Mouse (Mus musculus): ENCODE data around the gene Maf. TPM values are rescaled to one million over a fixed set of nuclear protein-coding genes. Genes with fewer than 3 reads are reported as not detected.

The Maf gene
- 10 to 100 TPM in 1 of 2 experiments, 1 to 10 TPM in 1; 8.2 to 11.0 TPM for total RNA-seq (2021)
- long read RNA-seq, experiment 1, full-length matches to known transcripts: 6 of 6 reads
- long read RNA-seq, experiment 1, partial matches to known transcripts: 0 of 6 reads
- long read RNA-seq, experiment 1, other reads (novel, unspliced or antisense): 0 of 6 reads
- long read RNA-seq, experiment 2, full-length matches to known transcripts: 5 of 7 reads
- long read RNA-seq, experiment 2, partial matches to known transcripts: 0 of 7 reads
- long read RNA-seq, experiment 2, other reads (novel, unspliced or antisense): 2 of 7 reads

GRCm38 (mm10) chr8:115707731-115708590 is at the start of gene Maf:
Gene Maf (minus strand): TSS chr8:115707794.
- DNase-seq: peak; percentile 76 to 80
- intact Hi-C loops (cut with DNase I): loop anchor here (2.0 to 10.0 kb wide), 9 partner anchors 305 to 1256 kb away; no protein-coding TSS in a partner anchor

DNA sequence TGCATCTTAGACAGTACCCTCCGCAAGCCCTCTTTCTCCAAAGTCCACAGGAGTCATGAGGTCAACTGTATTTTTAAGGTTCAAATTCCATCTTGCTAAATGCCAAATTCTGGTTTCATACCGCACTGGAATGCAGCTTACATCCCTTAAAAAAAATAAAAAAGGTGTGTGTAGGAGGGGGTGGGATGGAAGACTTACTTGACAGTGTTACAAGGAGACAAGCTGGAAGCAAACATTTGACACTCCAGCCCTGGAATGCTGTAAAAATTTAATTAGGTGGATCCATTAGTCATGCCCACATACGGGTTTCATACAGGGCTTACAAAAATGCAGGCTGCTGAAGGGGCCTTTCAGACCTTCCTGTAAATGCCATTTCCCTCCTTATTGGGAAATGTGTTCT is 49.4 kb upstream of the Maf start:
- no peak for DNase-seq
- intact Hi-C loops (cut with DNase I): no loop called here

- peak in 1 of 2 experiments; percentile 7 for DNase-seq
- intact Hi-C loops (cut with DNase I): no loop called here
Measured at GRCm38 (mm10) chr8:115756027-115756426, 48.4 kb upstream of the Maf start.

DNA sequence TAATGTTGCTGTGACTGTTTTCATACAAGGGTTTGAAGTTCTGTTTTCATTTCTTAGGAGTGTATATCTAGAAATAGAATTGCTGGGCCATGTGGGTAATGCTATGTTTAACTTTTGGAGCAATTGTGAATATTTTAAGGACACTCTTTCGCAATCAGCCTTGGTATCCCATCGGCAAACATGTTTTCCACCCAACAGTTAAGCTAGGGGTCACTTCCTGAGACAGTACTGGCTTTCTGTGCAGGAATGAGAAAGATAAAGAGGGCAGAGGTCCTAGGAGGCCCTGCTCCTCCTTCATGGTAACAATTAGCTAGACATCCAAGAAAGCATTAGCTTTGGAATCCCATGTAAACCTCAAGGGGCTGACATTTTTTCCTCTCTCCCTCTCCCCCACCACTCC is 47.1 kb upstream of the Maf start:
- no peak for DNase-seq
- intact Hi-C loops (cut with DNase I): no loop called here

- DNase-seq: peak; percentile 3 to 19
- intact Hi-C loops (cut with DNase I): no loop called here
Measured at GRCm38 (mm10) chr8:115753801-115754200, 46.2 kb upstream of the Maf start.

DNA sequence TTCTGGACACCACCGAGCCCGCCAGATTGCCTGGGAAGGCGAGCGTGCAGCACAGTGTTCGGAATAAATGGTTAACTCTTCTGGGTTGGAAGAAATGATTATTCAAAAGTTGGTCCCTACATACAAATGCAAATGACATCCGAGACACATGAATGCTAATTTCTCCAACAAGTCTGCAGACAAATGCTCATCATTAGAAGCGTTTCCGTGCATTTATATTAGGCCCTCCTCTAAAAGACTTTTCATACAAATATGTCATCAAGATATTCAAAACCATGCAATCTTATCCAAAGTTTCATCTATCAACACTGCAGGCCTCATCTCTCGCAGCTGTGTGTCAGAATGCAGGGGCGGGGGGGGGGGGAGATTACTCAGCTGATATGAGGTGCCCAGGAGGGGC is 39.8 kb upstream of the Maf start:
- no peak for DNase-seq
- intact Hi-C loops (cut with DNase I): no loop called here

DNA sequence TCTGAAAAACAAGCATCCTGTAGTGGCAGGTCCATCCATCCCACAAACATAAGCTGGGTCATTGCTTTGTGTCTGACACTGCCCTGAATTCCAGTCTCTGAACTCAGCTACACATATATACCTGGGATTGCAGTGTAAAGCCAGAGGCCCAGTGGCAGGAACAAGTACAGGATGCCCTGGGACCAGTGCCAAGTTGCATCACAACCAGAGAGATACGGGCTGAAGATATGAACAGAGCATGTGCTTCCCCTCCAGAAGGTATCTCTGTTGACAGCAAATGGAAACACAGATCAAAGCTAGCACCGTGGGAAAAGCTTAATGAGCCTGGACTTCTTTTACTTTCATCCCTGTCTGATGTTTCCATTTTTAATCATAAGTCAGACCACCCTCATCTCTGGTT is 38.1 kb upstream of the Maf start:
- intact Hi-C loops (cut with DNase I): no loop called here
- no peak for DNase-seq

DNA sequence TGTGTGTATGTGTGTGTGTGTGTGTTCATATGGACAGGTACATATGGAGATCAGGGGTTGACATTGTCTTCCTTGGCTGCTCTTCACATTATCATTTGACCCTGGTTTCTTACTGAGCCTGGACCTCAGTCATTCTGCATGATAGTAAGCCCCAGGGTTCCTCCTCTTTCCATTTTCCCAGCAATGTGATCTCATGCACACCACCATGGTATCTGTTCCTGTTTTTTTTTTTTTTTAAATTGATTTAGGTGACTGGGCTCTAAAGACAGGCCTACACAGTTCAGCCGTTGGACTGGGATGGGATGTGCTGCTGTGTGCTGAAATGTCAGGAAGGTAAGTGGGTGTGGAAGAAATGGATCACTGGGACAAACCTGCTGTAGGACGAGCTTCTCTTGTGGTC is 35.8 kb upstream of the Maf start:
- DNase-seq: no peak
- intact Hi-C loops (cut with DNase I): no loop called here

DNA sequence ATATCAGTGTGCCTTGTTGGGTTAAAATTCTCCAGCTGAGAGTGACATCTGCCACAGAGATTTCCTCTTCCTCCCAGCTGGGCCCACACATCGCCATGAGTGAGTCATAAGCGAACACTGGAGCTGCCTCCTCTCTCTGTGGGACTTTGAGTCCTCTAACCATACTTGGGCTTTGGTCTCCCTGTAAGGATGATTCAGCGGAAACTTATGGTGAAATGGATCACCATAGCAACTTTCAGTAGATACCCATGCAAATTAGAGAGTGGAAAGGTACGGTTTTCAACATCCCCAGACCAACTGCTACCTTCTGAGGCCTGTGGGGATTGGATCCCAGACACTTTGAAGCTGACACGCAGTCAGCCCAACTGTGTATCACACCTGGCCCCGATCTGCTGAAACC is 35.1 kb upstream of the Maf start:
- intact Hi-C loops (cut with DNase I): no loop called here
- no peak for DNase-seq

- intact Hi-C loops (cut with DNase I): no loop called here
- DNase-seq: no peak
Measured at GRCm38 (mm10) chr8:115741964-115742363, 34.4 kb upstream of the Maf start.

DNA sequence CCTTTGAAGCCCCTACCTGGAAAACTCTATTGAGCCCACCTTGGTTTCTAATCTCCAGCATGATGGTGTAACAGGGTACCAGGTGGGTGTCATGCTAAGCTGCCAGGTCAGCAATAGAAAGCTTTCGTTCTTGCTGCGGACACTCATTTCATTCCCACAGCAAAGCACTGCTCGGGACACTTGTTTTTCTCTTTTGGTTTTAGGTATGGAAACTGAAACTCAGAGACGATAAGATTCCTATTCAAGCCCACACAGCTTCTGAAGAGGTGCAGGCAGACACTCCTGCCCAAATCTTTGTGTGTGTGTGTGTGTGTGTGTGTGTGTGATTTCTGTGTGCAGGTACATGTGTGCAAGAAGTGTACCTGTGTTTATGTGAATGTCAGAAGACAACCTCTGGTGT is 32.2 kb upstream of the Maf start:
- intact Hi-C loops (cut with DNase I): no loop called here
- no peak for DNase-seq

DNA sequence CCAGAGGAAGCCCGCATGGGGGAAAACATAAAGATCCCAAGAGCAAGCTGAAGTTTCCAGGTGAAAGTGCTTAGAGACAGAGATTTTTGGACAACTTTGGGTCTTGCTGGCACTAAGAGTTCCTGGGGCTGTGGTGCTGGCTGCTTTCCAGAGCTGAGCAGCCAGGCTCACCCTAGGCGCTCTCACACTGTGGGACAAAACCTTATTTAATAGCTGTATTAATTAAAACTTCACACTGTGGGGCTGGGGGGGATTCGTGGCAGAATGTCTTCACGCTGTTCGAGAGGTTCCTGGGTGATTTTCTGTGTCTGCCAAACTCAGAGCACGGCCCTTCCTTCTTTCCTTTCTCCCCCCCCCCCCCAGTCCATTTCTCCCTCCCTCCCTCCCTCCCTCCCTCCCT is 24.8 kb upstream of the Maf start:
- intact Hi-C loops (cut with DNase I): no loop called here
- DNase-seq: no peak

GRCm38 (mm10) chr8:115726807-115727206 is 19.2 kb upstream of the Maf start:
- no peak for DNase-seq
- intact Hi-C loops (cut with DNase I): no loop called here

DNA sequence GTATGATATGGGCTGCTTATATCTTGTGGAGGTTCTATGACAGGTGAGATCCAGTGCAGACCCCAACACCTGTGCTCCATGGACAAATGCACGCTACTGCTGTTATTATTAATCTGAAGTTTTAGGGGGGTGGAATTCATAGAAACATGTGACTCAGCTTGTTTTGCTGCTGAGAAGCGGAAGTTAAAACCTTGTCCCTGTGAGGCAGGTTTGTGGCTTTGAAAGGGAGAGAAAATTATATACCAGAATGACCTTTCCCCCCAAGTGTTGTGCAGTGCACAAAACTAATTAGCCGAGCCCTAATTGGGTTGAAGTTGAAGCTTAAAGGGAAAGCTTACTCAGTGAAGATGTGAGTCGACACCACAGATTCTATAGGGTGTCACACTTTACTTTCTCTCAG is 18.6 kb upstream of the Maf start:
- DNase-seq: no peak
- intact Hi-C loops (cut with DNase I): no loop called here

DNA sequence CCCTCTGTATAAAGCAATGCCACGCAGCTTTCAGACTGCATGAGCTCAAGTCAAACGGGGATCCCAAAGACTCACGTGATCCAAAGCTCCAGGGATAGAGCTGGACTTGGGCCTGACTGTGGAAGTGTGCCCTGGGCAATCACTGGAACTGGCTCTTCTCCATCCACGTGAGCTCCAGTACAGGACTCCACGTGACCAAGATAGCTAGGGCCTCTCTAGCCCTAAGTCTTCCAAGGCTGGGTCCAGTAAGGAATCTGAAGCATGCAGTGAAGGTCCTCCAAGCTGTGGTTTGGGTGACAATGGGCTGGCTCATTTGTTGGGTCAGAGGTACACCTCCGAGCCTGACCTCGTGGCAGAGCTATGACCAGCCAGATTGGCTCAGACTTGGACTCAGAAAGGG is 11.5 kb upstream of the Maf start:
- DNase-seq: peak; percentile 14 to 34
- intact Hi-C loops (cut with DNase I): loop anchor here (10.0 kb wide), 1 partner anchor 426 kb away; no protein-coding TSS in a partner anchor

DNA sequence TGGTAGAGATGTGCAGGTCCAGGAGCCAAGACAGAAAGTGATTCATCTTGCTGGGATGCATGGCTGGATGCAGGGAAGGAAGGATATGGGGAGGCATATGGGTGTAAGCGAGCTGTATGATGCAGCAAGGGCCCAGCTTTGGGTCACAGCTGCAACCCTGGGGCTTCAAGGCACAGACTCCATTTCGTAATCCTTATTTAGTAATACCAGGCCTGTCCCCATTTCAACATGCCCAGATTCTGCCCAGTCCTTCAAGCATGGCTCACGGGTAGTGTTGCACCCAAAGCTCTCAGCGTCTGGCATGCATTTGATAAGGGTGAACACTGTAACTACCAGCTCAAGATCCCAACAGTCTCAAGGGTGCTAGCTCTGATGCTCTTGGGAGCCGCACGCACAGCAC is 11.0 kb upstream of the Maf start:
- intact Hi-C loops (cut with DNase I): loop anchor here (10.0 kb wide), 1 partner anchor 426 kb away; no protein-coding TSS in a partner anchor
- DNase-seq: no peak

- intact Hi-C loops (cut with DNase I): loop anchor here (10.0 kb wide), 1 partner anchor 430 kb away; no protein-coding TSS in a partner anchor
Measured at GRCm38 (mm10) chr8:115715262-115715661, 7.7 kb upstream of the Maf start.

DNA sequence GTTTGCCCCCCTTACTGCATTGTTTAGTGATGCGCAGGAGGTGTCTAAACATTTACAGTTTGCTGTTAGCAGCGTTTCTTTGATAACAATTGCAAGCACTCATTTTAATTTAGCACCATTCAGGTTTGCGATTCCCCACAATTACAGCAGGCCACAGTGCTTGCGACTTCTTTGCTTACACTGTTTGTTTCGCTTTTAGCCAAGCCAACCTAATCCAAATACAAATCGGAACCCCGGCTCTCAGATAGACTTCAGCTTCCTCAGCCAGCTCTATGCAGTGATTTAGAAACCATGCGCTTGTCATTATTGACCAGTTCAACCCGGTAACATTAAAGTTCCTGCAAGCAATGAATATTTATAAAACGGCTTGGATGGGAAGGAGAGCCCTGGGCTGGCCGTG is 3.5 kb upstream of the Maf start:
- no peak for DNase-seq
- intact Hi-C loops (cut with DNase I): loop anchor here (10.0 kb wide), 1 partner anchor 434 kb away; no protein-coding TSS in a partner anchor

More at GRCm38 (mm10) chr8:115715262-115715661, 7.7 kb upstream of the Maf start:
- DNase-seq: no peak

DNA sequence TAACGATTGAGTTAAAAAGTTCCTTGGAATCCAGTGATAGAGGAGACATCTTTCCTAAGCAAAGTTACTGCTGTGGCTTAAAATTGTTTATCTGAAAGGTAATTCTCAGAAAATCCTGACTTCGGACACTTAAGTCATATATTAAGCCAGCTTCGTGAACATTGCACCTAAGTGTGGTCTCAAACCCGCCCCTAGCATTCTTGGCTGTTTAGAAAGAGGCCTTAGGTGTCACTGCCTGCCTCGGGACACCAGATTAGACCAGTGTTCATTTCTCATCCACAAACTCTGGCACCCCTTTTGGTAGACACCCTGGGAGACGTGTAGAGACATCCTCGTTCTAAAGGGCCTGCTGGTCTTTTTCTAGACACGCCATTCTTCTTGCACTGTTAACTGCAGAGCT is 2.3 kb upstream of the Maf start:
- intact Hi-C loops (cut with DNase I): loop anchor here (2.0 to 10.0 kb wide), 10 partner anchors 307 to 1258 kb away; no protein-coding TSS in a partner anchor
- DNase-seq: no peak

GRCm38 (mm10) chr8:115708936-115709780 is 1.6 kb upstream of the Maf start:
- peak; percentile 79 to 85 for DNase-seq
- intact Hi-C loops (cut with DNase I): loop anchor here (2.0 to 10.0 kb wide), 9 partner anchors 306 to 1257 kb away; no protein-coding TSS in a partner anchor

All from heart, postnatal 14 days (tissue).